Mouse (Mus musculus): ENCODE measurements around the gene Ints6l. TPM values are rescaled to one million over a fixed set of nuclear protein-coding genes. Genes with fewer than 3 reads are reported as not detected.
A peak's percentile ranks its signal among the peaks of the same experiment; 100 is the strongest.

Ints6l gene
- total and polyA plus RNA-seq, 3 experiments, result 19.4 to 42.7 (median 25.5) TPM

DNA sequence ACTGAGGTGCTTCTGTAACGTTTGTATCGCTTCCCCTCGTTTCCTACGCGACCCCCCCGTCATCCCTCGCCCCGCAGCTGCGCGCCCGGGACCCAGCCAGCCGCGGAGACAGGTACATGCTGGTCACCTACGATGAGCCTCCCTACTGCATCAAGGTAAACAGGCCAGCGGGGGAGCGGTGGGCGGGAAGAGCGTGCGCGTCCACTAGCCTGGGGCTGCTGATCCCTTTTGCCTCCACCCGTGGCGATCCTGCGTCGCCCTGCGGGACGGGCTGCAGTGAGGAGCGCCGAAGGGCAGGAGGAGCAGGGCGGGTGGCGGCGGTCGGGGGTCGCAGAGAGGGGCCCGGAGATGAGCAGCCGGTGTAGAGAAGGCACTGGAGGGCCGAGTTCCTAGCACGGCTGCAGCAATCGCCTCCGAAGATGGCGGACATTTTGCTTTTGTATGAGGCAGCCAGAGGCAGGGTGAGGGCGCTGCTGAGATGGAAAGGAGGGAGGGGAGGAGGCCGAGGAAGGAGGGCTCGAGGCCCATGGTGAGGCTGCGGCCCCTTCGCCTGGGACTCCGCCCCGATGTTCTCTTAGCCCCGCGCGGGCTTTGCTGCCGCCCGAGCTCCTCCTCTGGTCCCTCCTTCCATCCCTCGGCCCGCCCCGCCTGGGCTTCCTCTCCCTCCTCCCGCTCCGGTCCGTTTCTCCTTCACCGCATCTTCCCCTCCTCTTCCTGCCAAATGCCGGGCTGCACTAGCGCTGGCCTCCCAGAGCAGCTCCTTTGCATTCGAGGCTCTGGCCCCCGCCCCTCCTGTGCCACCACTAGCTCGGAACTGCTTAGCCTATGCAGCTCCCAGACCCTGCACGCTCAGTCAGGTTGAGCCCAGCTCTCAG, 952 bp downstream of the Ints6l start:
- Histone ChIP-seq H3K27ac (ENCODE audit: insufficient read depth, low read depth) (peak overlapping the region; percentile 99), H3K4me2 (ENCODE audit: insufficient read depth, low read depth, poor library complexity, severe bottlenecking) (no peak overlapping the region), H3K4me1 (ENCODE audit: control insufficient read depth in 1 of 2, insufficient read depth in 2 of 2) (peaks cover 0 to 11% of the 10 kb centered on the region in 2 experiments; a peak in 1 of 4 replicates), H3K9ac (ENCODE audit: insufficient read depth, low read depth) (peak overlapping the region; percentile 51), H3K9me3 (replicated peaks; ENCODE audit: low read length) (no peaks in the 10 kb centered on the region), H3K4me3 (replicated peaks in 1 of 3; ENCODE audit: low read depth in 2 of 3, low read length in 2 of 3, poor library complexity in 1 of 3) (peak overlapping the region; percentile 62 to 99 (median 72)), H3K79me2 (replicated peaks; ENCODE audit: control insufficient read depth, extremely low read depth, insufficient read depth, poor library complexity, severe bottlenecking) (peaks cover 6% of the 10 kb centered on the region; the same call in 1 of the 2 replicates), H3K36me3 (replicated peaks in 1 of 2; ENCODE audit: control insufficient read depth in 1 of 2, insufficient read depth in 1 of 2, low read length in 1 of 2) (no peaks in the 10 kb centered on the region), H3K27me3 (replicated peaks) (no peaks in the 10 kb centered on the region)
- peak; percentile 51; the same call in 1 of the 2 replicates for TF ChIP-seq POLR2A (IDR thresholded peaks at IDR 0.05; ENCODE audit: low read depth, low read length)
- TF ChIP-seq JUND (conservative IDR thresholded peaks at IDR 0.05; ENCODE audit: low read depth, low read length), result no peak
- no peak for TF ChIP-seq PAX5 (IDR thresholded peaks at IDR 0.05; ENCODE audit: low read length)
- no peak for TF ChIP-seq CHD2 (IDR thresholded peaks at IDR 0.05; ENCODE audit: low read length)
- no peak; the same call in 1 of the 2 replicates for TF ChIP-seq IRF4 (IDR thresholded peaks at IDR 0.05; ENCODE audit: low read depth, low read length)
- TF ChIP-seq BHLHE40 (IDR thresholded peaks at IDR 0.05; ENCODE audit: low read depth, low read length), result peak; percentile 54; the same call in 1 of the 2 replicates
- no peak for TF ChIP-seq ZC3H11A (IDR thresholded peaks at IDR 0.05; ENCODE audit: low read depth, low read length)
- TF ChIP-seq ZMIZ1 (IDR thresholded peaks at IDR 0.05; ENCODE audit: low read depth, low read length), result no peak
- TF ChIP-seq RCOR1 (conservative IDR thresholded peaks at IDR 0.05; ENCODE audit: low read depth, low read length), result no peak
- TF ChIP-seq MEF2A (IDR thresholded peaks at IDR 0.05; ENCODE audit: borderline replicate concordance, low read depth, low read length), result 0 out of 2 replicates have a peak, but pooled peaks have one; percentile 18
- no peak for TF ChIP-seq RAD21 (IDR thresholded peaks at IDR 0.05; ENCODE audit: low read depth, low read length)
- TF ChIP-seq UBTF (IDR thresholded peaks at IDR 0.05; ENCODE audit: low read depth, low read length), result peak; percentile 21; the same call in 1 of the 2 replicates
- no peak for TF ChIP-seq USF2 (conservative IDR thresholded peaks at IDR 0.05; ENCODE audit: low read depth, low read length)
- TF ChIP-seq POLR2AphosphoS2 (IDR thresholded peaks at IDR 0.05; ENCODE audit: low read depth, low read length), result no peak
- no peak for TF ChIP-seq CHD1 (IDR thresholded peaks at IDR 0.05; ENCODE audit: low read depth, low read length)
- peak in 1 of 2 experiments; percentile 41; a peak in 2 of 4 replicates for TF ChIP-seq CTCF (conservative IDR thresholded peaks at IDR 0.05 in 1 of 2, IDR thresholded peaks at IDR 0.05 in 1 of 2; ENCODE audit: low read depth in 2 of 2, low read length in 2 of 2)
- TF ChIP-seq HCFC1 (IDR thresholded peaks at IDR 0.05; ENCODE audit: low read depth, low read length), result peak; percentile 37; the same call in 1 of the 2 replicates
- TF ChIP-seq KAT2A (IDR thresholded peaks at IDR 0.05; ENCODE audit: insufficient replicate concordance, low read length), result no peak
- TF ChIP-seq ZKSCAN1 (IDR thresholded peaks at IDR 0.05; ENCODE audit: borderline replicate concordance, low read depth, low read length), result no peak
- no peak; the same call in 1 of the 2 replicates for TF ChIP-seq SIN3A (IDR thresholded peaks at IDR 0.05; ENCODE audit: low read length)
- TF ChIP-seq USF1 (IDR thresholded peaks at IDR 0.05; ENCODE audit: low read depth, low read length), result no peak
- peak; percentile 66 for TF ChIP-seq ELF1 (IDR thresholded peaks at IDR 0.05; ENCODE audit: low read depth, low read length)
- 0 out of 2 replicates have a peak, but pooled peaks have one; percentile 1 for TF ChIP-seq SMC3 (IDR thresholded peaks at IDR 0.05; ENCODE audit: low read depth, low read length)
- TF ChIP-seq GABPA (IDR thresholded peaks at IDR 0.05; ENCODE audit: insufficient replicate concordance, low read depth, low read length), result no peak
- TF ChIP-seq MXI1 (IDR thresholded peaks at IDR 0.05; ENCODE audit: low read depth, low read length), result peak; percentile 45; the same call in 1 of the 2 replicates
- TF ChIP-seq TCF12 (IDR thresholded peaks at IDR 0.05; ENCODE audit: low read depth, low read length), result peak; percentile 38; the same call in 1 of the 2 replicates
- TF ChIP-seq ETS1 (conservative IDR thresholded peaks at IDR 0.05; ENCODE audit: low read depth, low read length), result peak; percentile 48; the same call in 1 of the 2 replicates
- TF ChIP-seq MAFK (IDR thresholded peaks at IDR 0.05; ENCODE audit: insufficient replicate concordance, low read length), result no peak
- TF ChIP-seq EP300 (IDR thresholded peaks at IDR 0.05; ENCODE audit: low read length), result no peak
- TF ChIP-seq NRF1 (IDR thresholded peaks at IDR 0.05; ENCODE audit: low read depth, low read length), result no peak
- peak; percentile 86 for TF ChIP-seq MAZ (IDR thresholded peaks at IDR 0.05; ENCODE audit: low read depth, low read length)
- no peak for TF ChIP-seq MAX (IDR thresholded peaks at IDR 0.05; ENCODE audit: low read length)
- TF ChIP-seq E2F4 (IDR thresholded peaks at IDR 0.05; ENCODE audit: insufficient replicate concordance, low read depth, low read length), result no peak
- peak; percentile 14; the same call in 1 of the 2 replicates for TF ChIP-seq NELFE (IDR thresholded peaks at IDR 0.05; ENCODE audit: low read depth, low read length)
- TF ChIP-seq ZNF384 (IDR thresholded peaks at IDR 0.05; ENCODE audit: low read depth, low read length), result no peak
- no peak for TF ChIP-seq JUN (IDR thresholded peaks at IDR 0.05; ENCODE audit: insufficient read depth, low read depth, low read length)
- no peak for TF ChIP-seq TBP (conservative IDR thresholded peaks at IDR 0.05; ENCODE audit: low read depth, low read length)
- TF ChIP-seq MYC (IDR thresholded peaks at IDR 0.05; ENCODE audit: low read depth, low read length), result no peak
- in situ Hi-C loops (cut with MboI; ENCODE audit: low pct_ligation_motif_present, low pct_unique_long_range_greater_than_20kb, low sequenced_read_pairs), result no loop called here
- dilution Hi-C loops (cut with MboI; ENCODE audit: extremely low pct_ligation_motif_present, extremely low pct_unique_long_range_greater_than_20kb, low sequenced_read_pairs), result no loop called here
- peak; percentile 86 for DNase-seq (ENCODE audit: extremely low read depth)
